Mouse (Mus musculus) ES-CJ7 (cell line): Measurements from ENCODE around the gene Hist2h2aa2.
A peak's percentile ranks its signal among the peaks of the same experiment; 100 is the strongest.
"Not testable (repeated sequence)": the region's sequence is repeated elsewhere in the genome, so short reads cannot be mapped to it uniquely, and the experiment has no call there.

Experiments
- DNase-seq: peaks from one replicate; pipeline ENCODE4 v3.0.0; 2011; ENCODE audit warnings: low read depth, low spot score

The Hist2h2aa2 gene

GRCm38 (mm10) chr3:96239949-96240798 is at the start of gene Hist2h2aa2:
Hist2h2aa2 (minus strand) TSS chr3:96240276.
- DNase-seq, result peak; percentile 66

DNA sequence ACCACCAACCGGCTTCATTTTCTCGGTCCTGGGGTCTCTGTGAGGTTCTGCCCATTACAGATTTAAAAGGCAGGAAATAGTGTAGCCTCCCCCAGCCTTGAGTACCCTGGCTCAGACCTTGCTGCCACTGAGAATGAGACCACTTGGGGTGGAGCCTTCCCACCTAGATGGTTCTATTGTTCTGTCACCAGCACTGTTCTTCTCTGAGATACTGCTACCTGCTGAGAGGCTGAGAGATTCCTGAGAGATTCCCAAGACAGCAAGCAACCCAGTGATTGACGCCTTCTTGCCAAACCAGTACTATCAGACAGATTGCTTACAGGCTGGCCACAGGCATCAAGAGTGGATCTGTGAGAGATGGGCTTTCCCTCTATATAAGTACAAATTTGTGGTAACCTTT is 49.1 kb upstream of the Hist2h2aa2 start:
- DNase-seq, result peak; percentile 91

GRCm38 (mm10) chr3:96287334-96287733 is 47.3 kb upstream of the Hist2h2aa2 start:
- not testable (repeated sequence) for DNase-seq

- peak; percentile 73 for DNase-seq
These were observed 44.4 kb upstream of the Hist2h2aa2 start for GRCm38 (mm10) chr3:96284457-96284856.

- peak; percentile 54 for DNase-seq
These were observed 40.6 kb upstream of the Hist2h2aa2 start for GRCm38 (mm10) chr3:96280660-96281059.

GRCm38 (mm10) chr3:96277800-96278624 is 37.9 kb upstream of the Hist2h2aa2 start:
- DNase-seq, result peak; percentile 97

DNA sequence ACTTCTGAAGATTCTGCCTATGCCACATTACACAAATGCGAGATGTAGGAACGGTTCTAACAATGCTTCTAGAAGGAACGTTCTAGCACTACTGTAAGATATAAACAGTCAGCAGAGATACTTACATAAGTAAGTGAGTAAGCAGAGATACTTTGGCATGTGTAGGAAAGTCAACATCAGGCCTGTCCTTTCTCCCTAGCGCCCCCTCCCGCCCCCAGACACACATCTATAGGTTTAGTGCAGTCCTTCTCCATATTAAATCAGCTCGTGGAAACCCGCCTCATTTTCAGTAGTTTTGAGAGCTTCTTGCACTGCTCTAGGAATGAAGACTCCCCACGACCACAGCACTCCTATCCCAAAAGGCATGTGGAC is 37.3 kb upstream of the Hist2h2aa2 start:
- peak; percentile 75 for DNase-seq

DNA sequence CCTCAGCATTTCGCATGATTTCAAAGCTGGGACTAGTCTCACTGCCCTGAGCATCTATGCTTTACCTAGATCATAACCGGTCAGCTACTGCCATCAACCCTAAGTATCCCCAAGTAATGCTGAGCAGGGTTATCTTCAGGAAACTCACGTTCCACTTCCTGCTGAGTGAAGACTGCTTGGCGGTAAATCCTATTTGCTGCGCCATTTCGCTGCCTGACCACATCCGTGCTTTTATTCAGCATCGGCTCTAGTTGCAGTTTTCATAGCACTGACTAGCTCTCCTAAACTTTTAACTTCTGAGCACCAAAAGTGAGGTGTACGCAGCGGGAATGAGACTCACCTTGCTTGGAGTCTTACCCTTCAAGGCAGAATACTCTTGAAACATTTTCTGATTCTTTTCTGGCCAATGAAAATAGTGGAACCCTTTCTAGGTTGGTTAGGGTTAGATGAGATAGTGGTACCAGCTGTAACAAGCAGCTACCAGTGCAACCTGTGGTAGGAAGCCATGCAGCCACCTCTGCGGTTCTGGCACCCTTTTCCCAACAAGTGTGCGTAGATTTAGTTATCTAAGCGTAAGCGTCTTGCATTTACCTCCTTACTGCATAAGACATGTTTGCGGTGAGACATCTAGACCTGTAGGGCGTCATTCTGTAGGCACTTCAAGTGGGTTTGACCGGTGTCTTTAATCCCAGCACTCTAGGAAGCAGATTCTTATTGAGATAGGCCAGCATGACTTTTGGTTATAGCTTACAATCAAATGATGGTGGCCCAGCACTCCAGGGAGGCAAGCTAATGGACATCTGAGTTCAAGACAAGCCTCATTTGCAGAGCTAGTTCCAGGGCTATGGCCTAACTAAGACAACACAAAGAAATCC is 33.8 kb upstream of the Hist2h2aa2 start:
- DNase-seq, result peak; percentile 74

DNA sequence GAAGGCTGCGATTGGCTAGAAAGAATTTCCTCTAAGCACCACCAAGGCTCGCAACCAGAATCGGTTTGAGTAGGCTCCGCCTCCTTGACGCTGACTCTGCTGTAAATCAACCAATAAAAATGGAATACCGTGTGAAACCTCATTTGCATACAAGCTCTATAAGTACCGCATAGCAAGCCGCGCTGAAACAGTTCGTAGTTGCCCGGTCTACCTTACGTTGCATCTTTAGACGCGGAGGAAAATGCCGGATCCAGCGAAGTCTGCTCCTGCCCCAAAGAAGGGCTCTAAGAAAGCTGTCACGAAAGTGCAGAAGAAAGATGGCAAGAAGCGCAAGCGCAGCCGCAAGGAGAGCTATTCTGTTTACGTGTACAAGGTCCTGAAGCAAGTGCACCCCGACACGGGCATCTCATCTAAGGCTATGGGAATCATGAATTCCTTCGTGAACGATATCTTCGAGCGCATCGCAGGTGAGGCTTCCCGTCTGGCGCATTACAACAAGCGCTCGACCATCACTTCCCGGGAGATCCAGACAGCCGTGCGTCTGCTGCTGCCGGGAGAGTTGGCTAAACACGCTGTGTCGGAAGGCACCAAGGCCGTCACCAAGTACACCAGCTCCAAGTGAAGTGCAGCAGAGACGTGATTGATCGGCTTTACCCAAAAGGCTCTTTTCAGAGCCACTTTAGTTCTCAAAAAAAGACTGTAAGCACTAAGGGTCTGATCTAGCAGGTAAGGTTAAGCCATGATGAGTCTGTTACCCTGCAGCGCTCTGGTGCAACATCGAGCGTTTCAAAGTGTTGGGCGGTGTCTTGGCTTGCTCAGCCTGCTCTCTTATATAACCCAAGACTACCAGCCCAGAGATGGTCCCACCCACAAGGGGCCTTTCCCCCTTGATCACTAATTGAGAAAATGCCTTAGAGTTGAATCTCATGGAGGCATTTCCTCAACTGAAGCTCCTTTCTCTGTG is 29.7 kb upstream of the Hist2h2aa2 start, which contains the start of gene Hist2h2bb:
TSS of gene Hist2h2bb (plus strand) at position 242 of the 964 bp plus-strand sequence.
- DNase-seq, result peak; percentile 99

DNA sequence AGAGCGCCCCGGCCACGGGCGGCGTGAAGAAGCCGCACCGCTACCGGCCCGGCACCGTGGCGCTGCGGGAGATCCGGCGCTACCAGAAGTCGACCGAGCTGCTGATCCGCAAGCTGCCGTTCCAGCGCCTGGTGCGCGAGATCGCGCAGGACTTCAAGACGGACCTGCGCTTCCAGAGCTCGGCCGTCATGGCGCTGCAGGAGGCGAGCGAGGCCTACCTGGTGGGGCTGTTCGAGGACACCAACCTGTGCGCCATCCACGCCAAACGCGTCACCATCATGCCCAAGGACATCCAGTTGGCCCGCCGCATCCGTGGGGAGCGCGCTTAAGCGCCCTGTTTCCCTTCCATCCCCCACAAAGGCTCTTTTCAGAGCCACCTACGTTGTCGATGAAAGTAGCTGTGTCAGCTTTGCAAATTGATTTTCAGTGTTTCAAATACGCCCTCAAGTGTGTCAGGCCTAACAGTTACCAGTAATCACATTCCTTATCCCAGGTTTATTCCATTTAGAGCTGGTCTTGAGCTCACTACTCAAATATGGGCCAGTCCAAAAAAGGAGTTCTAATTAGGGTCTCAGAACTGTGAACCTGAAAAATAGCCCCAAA is 28.8 kb upstream of the Hist2h2aa2 start:
- DNase-seq, result not testable (repeated sequence)

GRCm38 (mm10) chr3:96268051-96268775 is 28.1 kb upstream of the Hist2h2aa2 start, which contains the start of gene Hist2h3b:
Hist2h3b (plus strand) TSS chr3:96268654.
- peak; percentile 94 for DNase-seq

DNA sequence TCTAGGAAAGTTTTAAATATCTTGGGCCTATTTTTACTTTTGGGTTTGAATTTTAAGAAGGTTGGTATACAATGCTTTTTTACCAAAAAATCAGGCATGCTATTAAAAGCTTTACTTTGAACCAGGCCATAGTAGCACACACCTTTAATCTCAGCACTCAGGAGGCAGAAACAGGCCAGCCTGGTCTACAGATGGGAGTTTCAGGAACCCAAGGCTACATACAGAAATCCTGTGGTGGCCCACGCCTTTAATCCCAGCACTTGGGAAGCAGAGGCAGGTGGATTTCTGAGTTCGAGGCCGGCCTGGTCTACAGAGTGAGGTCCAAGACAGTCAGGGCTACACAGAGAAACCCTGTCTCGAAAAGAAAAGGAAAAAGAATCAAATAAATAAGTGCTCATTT is 27.5 kb upstream of the Hist2h2aa2 start:
- no peak for DNase-seq

GRCm38 (mm10) chr3:96266132-96266710 is 26.1 kb upstream of the Hist2h2aa2 start:
- no peak for DNase-seq

DNA sequence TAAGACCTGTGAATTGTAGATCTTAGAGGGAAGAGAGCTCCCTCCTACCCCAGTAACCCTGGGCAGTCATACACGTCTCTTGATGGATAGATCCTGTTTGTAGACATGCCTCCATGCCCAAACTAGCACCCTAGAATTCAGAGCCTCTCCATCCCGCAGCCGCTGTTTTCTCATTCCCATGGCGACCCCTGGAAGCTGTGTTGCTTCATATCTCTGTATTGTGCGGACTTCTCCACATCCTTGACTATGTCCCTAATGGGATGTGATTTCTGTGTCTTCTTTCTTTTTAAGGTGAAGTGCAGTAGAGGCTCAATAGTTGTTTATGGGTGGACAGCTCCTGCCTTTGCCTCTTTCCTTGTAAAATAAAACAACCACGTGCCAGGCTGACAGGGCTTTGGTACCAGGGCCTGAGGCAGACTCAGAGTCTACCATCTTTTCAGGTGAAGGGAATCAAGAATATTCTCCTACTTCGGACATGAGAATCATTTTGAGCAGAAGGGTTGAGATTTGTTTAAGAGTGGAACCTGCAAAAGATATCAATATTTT is 24.4 kb upstream of the Hist2h2aa2 start:
- DNase-seq, result no peak

- DNase-seq, result peak; percentile 69
These were observed 23.7 kb upstream of the Hist2h2aa2 start for GRCm38 (mm10) chr3:96263558-96264403.

DNA sequence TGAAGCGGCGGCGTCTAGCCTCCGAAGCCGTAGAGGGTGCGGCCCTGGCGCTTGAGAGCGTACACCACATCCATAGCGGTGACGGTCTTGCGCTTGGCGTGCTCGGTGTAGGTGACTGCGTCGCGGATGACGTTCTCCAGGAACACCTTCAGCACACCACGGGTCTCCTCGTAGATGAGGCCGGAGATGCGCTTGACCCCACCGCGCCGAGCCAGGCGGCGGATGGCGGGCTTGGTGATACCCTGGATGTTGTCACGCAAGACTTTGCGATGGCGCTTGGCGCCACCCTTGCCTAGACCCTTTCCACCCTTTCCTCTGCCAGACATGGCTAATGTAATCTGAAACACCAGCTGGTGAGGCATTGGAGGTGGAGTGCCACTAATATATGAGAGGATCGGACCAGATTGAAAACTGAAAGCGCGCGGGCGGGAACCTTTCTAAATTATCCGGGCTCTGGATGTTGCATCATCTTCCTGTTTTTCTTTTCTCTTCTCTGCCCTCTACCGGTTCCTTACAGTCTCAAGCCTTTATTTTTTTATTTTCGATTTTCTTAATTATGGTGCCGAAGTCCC is 23.0 kb upstream of the Hist2h2aa2 start, which contains the start of gene Hist2h4:
TSS of gene Hist2h4 (minus strand) at position 333 of the 572 bp plus-strand sequence.
- peak; percentile 95 for DNase-seq
